Mouse (Mus musculus) heart, postnatal 10 days (tissue): ENCODE results near the gene Fmnl2. TPM values are rescaled to one million over a fixed set of nuclear protein-coding genes. Genes with fewer than 3 reads are reported as not detected.

Experiments
- total RNA-seq, 2 experiments: library from RNA; stranded (reverse); gene quantifications; 2 replicates each; pipeline ENCODE4 v1.2.3; 2021

The Fmnl2 gene
- total RNA-seq, 2 experiments from 2014 or later, result 7.5 to 7.8 TPM

Other genes starting within 250 kb of the Fmnl2 start
- gene Cacnb4, start 181.0 kb upstream of the Fmnl2 start, total RNA-seq, result under 1 TPM; 0.74 to 0.96 TPM
- gene Stam2, start 115.6 kb upstream of the Fmnl2 start, total RNA-seq, result 10 to 100 TPM; 27.5 to 31.6 TPM